Mouse (Mus musculus) central nervous system, embryonic 14 days (tissue): ENCODE measurements around the gene Loxl3. TPM values are rescaled to one million over a fixed set of nuclear protein-coding genes. Genes with fewer than 3 reads are reported as not detected.

Experiments
- polyA plus RNA-seq: library from polyadenylated mRNA; depleted of rRNA; stranded (reverse); fragments of >200 nt; gene quantifications from 2 replicates; pipeline ENCODE4 v1.2.3, GENCODE M21; 2012; rRNA removed

Gene Loxl3
- 8.4 and 18.4 TPM in 2 replicates for polyA plus RNA-seq

GRCm38 (mm10) chr6:83033249-83034185, at the start of gene Loxl3, which contains the start of gene Dok1:
Gene Loxl3 (plus strand): TSS chr6:83034173.
Gene Dok1 (minus strand): TSS chr6:83033471.

GRCm38 (mm10) chr6:83054074-83054851, 20.3 kb downstream of the Loxl3 start, which contains the start of gene Aup1:
Gene Aup1 (plus strand): TSS chr6:83054521.

GRCm38 (mm10) chr6:83054871-83055431, 21.0 kb downstream of the Loxl3 start, which contains the start of gene Htra2:
Gene Htra2 (minus strand): TSS chr6:83055273.

GRCm38 (mm10) chr6:83057790-83058189, 23.8 kb downstream of the Loxl3 start, which contains the start of gene Dqx1:
Gene Dqx1 (plus strand): TSS chr6:83057844.

GRCm38 (mm10) chr6:83070247-83070310, 36.1 kb downstream of the Loxl3 start, which contains the start of gene Tlx2:
Gene Tlx2 (minus strand): TSS chr6:83070293.

GRCm38 (mm10) chr6:83077630-83078323, 43.8 kb downstream of the Loxl3 start, which contains the start of gene Pcgf1:
Gene Pcgf1 (plus strand): TSS chr6:83077869.

GRCm38 (mm10) chr6:83086121-83087035, 52.4 kb downstream of the Loxl3 start, which contains the start of gene Lbx2:
Gene Lbx2 (plus strand): TSS chr6:83086367.

GRCm38 (mm10) chr6:83101316-83101687, 67.3 kb downstream of the Loxl3 start, which contains the start of the genes Ccdc142 and Gm42688:
Gene Ccdc142 (plus strand): TSS chr6:83101601.
Gene Gm42688 (plus strand): TSS chr6:83101617.

Other genes with a start within 250 kb of the Loxl3 start
- 17.5 and 21.0 TPM in 2 replicates for gene Sema4f, start 94.4 kb upstream of the Loxl3 start, polyA plus RNA-seq
- gene M1ap, start 87.3 kb upstream of the Loxl3 start, polyA plus RNA-seq: 0.12 and 0.28 TPM in 2 replicates
- gene Dok1, start 702 bp upstream of the Loxl3 start, polyA plus RNA-seq: 3.2 and 7.1 TPM in 2 replicates
- gene Aup1, start 20.3 kb downstream of the Loxl3 start, polyA plus RNA-seq: 306 and 308 TPM in 2 replicates
- 83.5 and 85.6 TPM in 2 replicates for gene Htra2, start 21.1 kb downstream of the Loxl3 start, polyA plus RNA-seq
- gene Dqx1, start 23.7 kb downstream of the Loxl3 start, polyA plus RNA-seq: 1.4 and 1.5 TPM in 2 replicates
- gene Tlx2, start 36.1 kb downstream of the Loxl3 start, polyA plus RNA-seq: 0.28 and 3.1 TPM in 2 replicates
- gene Pcgf1, start 43.7 kb downstream of the Loxl3 start, polyA plus RNA-seq: 62.5 and 64.1 TPM in 2 replicates
- gene Lbx2, start 52.2 kb downstream of the Loxl3 start, polyA plus RNA-seq: 0.46 and 0.70 TPM in 2 replicates
- 8.7 and 9.8 TPM in 2 replicates for gene Ccdc142, start 67.4 kb downstream of the Loxl3 start, polyA plus RNA-seq
- gene Gm42688, start 67.4 kb downstream of the Loxl3 start, polyA plus RNA-seq: 9.4 and 10.1 TPM in 2 replicates
- 114 and 124 TPM in 2 replicates for gene Mrpl53, start 74.9 kb downstream of the Loxl3 start, polyA plus RNA-seq
- 51.7 and 54.5 TPM in 2 replicates for gene Mogs, start 81.3 kb downstream of the Loxl3 start, polyA plus RNA-seq
- 283 and 344 TPM in 2 replicates for gene Wbp1, start 87.4 kb downstream of the Loxl3 start, polyA plus RNA-seq
- 44.4 and 48.3 TPM in 2 replicates for gene Ino80b, start 91.3 kb downstream of the Loxl3 start, polyA plus RNA-seq
- 31.1 and 51.8 TPM in 2 replicates for gene Rtkn, start 101.3 kb downstream of the Loxl3 start, polyA plus RNA-seq
- gene Wdr54, start 122.2 kb downstream of the Loxl3 start, polyA plus RNA-seq: 22.1 and 23.0 TPM in 2 replicates
- 2.3 and 2.5 TPM in 2 replicates for gene 1700003E16Rik, start 122.2 kb downstream of the Loxl3 start, polyA plus RNA-seq
- 202 and 214 TPM in 2 replicates for gene Dctn1, start 131.7 kb downstream of the Loxl3 start, polyA plus RNA-seq
- 3.4 and 4.1 TPM in 2 replicates for gene Slc4a5, start 185.7 kb downstream of the Loxl3 start, polyA plus RNA-seq